Mouse (Mus musculus) left cerebral cortex, postnatal 36 days (tissue): ENCODE data around the gene Cacna2d3. TPM values are rescaled to one million over a fixed set of nuclear protein-coding genes. Genes with fewer than 3 reads are reported as not detected.

Experiments
- DNase-seq, 2 experiments: peaks; one replicate each; pipeline ENCODE4 v3.0.0; 2021 to 2022; ENCODE audit warnings: low spot score in 2 of 2, mixed read lengths in 1 of 2
- intact Hi-C: fragments of 180-260 bp; cut with DNase I; formaldehyde crosslinking; loops from one replicate; pipeline ENCODE4 v1.15.1; 2025
- total RNA-seq, 2 experiments: library from RNA; stranded (reverse); gene quantifications; 2 replicates each; pipeline ENCODE4 v1.2.3; 2021

The Cacna2d3 gene
- total RNA-seq, 2 experiments from 2014 or later: 108 to 117 TPM

- DNase-seq: no peak
- intact Hi-C loops: no loop called here
Observed at GRCm38 (mm10) chr14:29405878-29406165, 315.8 kb downstream of the Cacna2d3 start.

- intact Hi-C loops: no loop called here
- DNase-seq: peak in 1 of 2 experiments; percentile 12
Observed at GRCm38 (mm10) chr14:29405125-29405877, 316.4 kb downstream of the Cacna2d3 start.

- intact Hi-C loops: no loop called here
- DNase-seq: no peak
Observed at GRCm38 (mm10) chr14:29403849-29404808, 317.5 kb downstream of the Cacna2d3 start.

GRCm38 (mm10) chr14:29402471-29402870, 319.2 kb downstream of the Cacna2d3 start:
- intact Hi-C loops: no loop called here
- no peak for DNase-seq

- DNase-seq: no peak
- intact Hi-C loops: no loop called here
Observed at GRCm38 (mm10) chr14:29393786-29394185, 327.9 kb downstream of the Cacna2d3 start.

GRCm38 (mm10) chr14:29392851-29393250, 328.8 kb downstream of the Cacna2d3 start:
- no peak for DNase-seq
- intact Hi-C loops: no loop called here

GRCm38 (mm10) chr14:29391489-29391888, 330.2 kb downstream of the Cacna2d3 start:
- intact Hi-C loops: no loop called here
- no peak for DNase-seq

- no peak for DNase-seq
- intact Hi-C loops: no loop called here
Observed at GRCm38 (mm10) chr14:29387761-29388160, 333.9 kb downstream of the Cacna2d3 start.

GRCm38 (mm10) chr14:29385500-29385899, 336.2 kb downstream of the Cacna2d3 start:
- intact Hi-C loops: no loop called here
- DNase-seq: no peak

GRCm38 (mm10) chr14:29382786-29383185, 338.9 kb downstream of the Cacna2d3 start:
- no peak for DNase-seq
- intact Hi-C loops: no loop called here

GRCm38 (mm10) chr14:29366911-29367310, 354.8 kb downstream of the Cacna2d3 start:
- intact Hi-C loops: no loop called here

GRCm38 (mm10) chr14:29362448-29362847, 359.2 kb downstream of the Cacna2d3 start:
- no peak for DNase-seq
- intact Hi-C loops: no loop called here

More at GRCm38 (mm10) chr14:29366911-29367310, 354.8 kb downstream of the Cacna2d3 start:
- DNase-seq: no peak

- intact Hi-C loops: no loop called here
- DNase-seq: no peak
Observed at GRCm38 (mm10) chr14:29350627-29351026, 371.0 kb downstream of the Cacna2d3 start.

- no peak for DNase-seq
- intact Hi-C loops: no loop called here
Observed at GRCm38 (mm10) chr14:29341581-29341980, 380.1 kb downstream of the Cacna2d3 start.

GRCm38 (mm10) chr14:29340728-29341127, 380.9 kb downstream of the Cacna2d3 start:
- no peak for DNase-seq
- intact Hi-C loops: no loop called here

- no peak for DNase-seq
Observed at GRCm38 (mm10) chr14:29334897-29335296, 386.8 kb downstream of the Cacna2d3 start.

GRCm38 (mm10) chr14:29334216-29334615, 387.4 kb downstream of the Cacna2d3 start:
- no peak for DNase-seq
- intact Hi-C loops: no loop called here

More at GRCm38 (mm10) chr14:29334897-29335296, 386.8 kb downstream of the Cacna2d3 start:
- intact Hi-C loops: no loop called here

GRCm38 (mm10) chr14:29324430-29324782, 397.3 kb downstream of the Cacna2d3 start:
- no peak for DNase-seq
- intact Hi-C loops: no loop called here

GRCm38 (mm10) chr14:29323718-29324429, 397.8 kb downstream of the Cacna2d3 start:
- no peak for DNase-seq
- intact Hi-C loops: no loop called here

GRCm38 (mm10) chr14:29313431-29313830, 408.2 kb downstream of the Cacna2d3 start:
- intact Hi-C loops: no loop called here
- no peak for DNase-seq
